Mouse (Mus musculus) brain, adult 2 months (tissue): ENCODE measurements around the gene Samhd1.
"Not testable (repeated sequence)": the region's sequence is repeated elsewhere in the genome, so short reads cannot be mapped to it uniquely, and the experiment has no call there.

ENCODE experiments used
- DNase-seq: peaks from one replicate; pipeline ENCODE4 v3.0.0; 2011; ENCODE audit warnings: low read depth, low spot score

The Samhd1 gene

DNA sequence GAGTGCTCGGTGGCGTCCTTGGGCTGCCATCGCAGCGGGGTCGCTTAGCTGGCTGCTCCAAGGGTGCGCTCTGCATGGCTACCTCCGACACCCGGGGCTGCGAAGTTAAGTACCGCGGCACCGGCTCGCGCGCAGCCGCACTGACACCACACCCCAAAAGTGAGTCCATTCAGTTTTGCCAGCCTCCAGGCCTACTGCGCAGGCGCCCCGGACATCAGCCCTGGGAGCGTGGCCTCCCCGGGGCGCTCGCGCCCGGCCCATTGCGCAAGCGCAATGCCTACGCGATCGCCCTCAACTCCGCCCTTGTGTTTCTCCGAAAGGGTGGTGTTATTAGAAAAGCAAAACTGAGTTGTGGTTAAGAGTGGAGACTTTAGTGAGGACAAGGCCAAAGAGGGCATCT lies at the start of gene Samhd1:
TSS of gene Samhd1 (minus strand) at position 252 of the 400 bp plus-strand sequence.
- peak; percentile 96 for DNase-seq

DNA sequence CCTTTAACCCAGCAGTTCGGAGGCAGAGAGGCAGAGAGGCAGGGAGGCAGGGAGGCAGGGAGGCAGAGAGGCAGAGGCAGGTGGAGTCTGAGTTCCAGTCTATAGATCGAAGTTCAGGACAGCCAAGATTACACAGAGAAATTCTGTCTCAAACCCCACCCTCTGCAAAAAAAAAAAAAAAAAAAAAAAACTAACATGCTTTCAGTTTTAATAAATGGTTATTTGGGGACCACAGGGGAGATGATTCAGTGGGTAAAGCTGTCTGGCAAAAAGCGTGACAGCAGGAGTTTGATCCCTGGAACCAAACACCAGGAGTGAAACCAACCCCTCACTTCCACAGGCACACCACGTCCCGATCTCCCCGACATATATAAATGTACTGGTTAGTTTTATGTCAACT lies 43.1 kb upstream of the Samhd1 start:
- no peak for DNase-seq

DNA sequence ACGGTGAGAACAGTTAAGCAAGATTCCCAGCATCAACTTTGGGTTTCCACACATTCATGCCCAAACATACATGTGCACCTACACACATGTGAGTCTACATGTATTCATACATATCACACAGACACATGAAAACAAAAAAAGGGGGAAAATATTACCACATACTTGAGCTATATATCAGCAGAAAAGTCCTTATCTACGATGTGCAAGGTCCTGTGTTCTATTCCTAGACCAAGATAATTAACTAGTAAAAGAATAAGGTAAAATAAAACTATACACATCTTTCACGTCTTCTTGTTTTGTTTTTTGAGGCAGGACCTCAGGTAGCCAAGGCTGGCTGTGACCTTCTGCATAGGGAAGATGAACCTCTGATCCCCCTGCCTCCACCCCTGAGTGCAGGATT lies 41.2 kb upstream of the Samhd1 start:
- no peak for DNase-seq

DNA sequence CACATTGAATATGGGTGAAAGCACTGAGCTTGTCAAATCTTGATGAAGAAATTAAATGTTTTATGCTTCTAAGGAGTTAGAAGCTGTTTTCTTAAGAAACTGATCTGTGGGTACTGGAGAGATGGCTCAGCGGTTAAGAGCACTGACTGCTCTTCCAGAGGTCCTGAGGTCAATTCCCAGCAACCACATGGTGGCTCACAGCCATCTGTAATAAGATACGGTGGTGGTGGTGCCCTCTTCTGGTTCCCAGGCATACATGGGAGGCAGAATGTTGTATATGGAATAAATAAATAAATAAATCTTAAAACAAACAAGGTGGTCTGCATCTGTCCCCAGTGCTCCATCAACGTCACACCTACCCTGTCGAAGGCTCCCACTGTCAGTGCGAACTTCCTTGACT lies 39.4 kb upstream of the Samhd1 start:
- DNase-seq = no peak

DNA sequence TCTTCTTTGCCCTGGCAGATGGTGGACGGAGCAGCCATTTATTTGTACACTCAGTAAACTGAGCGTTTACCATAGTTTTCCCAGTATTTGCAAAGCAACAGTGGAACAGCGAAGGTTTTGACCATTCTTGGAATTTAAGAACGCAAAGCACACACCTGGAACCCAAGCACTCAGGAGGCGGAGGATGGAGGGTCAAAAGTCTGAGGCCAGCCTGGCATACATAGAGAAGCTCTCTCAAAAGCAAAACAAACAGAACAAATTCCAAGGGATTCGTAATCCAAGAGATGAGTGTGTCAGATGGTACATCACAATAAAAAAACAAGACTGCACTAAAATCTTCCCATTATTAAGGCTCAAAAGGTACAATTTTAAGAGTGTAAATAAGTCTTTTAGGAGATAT lies 38.5 kb upstream of the Samhd1 start:
- DNase-seq = no peak

DNA sequence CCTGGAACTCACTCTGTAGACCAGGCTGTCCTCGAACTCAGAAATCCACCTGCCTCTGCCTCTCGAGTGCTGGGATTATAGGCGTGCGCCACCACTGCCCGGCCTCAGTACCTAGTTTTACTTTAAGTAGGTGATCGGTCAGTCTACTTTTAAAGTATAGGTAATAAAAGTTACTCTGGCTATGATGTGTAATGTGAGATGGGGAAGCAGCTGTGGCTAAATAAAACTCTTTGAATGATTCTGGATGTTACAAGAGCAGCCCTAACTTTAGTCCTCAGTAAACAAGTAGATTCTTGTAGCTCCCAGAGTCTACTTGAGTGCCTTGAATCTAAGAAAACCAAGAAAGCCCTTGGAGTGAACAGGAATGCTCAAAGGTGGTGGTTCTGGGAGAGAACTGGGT lies 37.9 kb upstream of the Samhd1 start:
- DNase-seq = no peak

DNA sequence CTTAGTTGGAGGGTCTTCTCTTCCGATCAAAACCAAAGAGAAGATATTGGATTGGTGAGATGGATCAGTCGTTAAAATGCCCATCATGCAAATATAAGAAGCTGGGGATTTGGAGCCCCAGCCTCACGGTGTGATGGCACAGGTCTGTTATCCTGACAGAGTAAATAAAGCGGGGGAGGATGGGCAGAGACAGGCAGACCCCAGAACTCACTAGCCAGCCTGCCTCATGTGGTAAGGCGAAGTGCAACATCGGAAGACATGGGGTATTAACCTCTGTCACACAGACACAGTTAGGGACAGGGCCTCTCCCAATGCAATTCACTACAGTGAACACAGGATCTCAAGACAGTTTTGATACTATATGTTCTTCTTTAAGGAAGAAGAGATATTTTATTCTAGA lies 35.6 kb upstream of the Samhd1 start:
- DNase-seq = no peak

DNA sequence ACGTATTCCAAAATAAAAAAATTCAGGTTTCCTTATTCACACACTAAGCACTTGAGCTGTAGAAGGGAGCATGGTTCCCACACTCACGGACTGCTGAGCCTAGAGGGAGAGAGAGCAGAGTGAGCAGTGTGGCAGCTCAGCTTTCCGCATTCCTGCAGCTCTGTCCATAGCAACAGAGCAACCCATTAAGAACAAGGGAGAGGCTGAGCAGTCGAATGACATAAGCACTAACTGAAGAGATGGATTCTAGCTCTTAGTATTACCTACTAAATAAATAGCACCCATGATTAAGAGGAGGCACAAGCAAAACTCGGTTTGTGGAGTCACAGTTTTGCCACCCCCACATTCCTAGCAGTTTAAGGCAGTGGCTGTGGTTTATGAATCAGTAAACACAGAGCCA lies 35.1 kb upstream of the Samhd1 start:
- peak; percentile 60 for DNase-seq

DNA sequence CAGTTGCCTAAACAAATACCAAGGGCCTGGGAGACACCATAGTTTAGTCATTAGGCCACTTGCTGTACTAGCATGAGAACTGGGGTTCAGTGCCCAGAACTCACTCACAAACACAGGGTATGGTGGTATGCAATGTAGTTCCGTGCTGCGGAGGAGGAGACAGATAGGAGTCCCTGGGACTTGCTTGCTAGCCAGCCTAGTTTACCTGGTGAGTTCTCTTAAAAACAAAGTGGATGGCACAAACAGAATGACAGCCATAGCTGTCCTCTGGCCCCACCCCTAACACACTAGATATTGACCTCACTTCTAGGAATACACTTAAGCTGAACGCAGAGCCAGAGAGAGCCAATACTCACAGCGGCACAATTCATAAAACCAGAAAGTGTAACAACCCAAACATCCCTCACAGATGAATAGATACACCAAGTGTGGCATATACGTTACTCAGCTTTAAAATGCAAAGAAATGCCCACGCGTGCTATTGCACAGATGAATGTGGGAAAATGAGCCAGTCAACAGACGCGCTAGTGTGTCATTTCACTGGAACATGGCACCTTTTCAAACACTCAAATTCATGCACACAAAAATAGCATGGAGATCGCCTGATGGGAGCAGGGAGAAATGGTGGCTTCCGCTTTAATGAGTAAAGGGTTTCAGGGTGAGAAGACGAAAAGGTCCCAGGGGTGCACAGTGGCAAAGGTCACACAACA lies 31.5 kb upstream of the Samhd1 start:
- DNase-seq = peak; percentile 73

DNA sequence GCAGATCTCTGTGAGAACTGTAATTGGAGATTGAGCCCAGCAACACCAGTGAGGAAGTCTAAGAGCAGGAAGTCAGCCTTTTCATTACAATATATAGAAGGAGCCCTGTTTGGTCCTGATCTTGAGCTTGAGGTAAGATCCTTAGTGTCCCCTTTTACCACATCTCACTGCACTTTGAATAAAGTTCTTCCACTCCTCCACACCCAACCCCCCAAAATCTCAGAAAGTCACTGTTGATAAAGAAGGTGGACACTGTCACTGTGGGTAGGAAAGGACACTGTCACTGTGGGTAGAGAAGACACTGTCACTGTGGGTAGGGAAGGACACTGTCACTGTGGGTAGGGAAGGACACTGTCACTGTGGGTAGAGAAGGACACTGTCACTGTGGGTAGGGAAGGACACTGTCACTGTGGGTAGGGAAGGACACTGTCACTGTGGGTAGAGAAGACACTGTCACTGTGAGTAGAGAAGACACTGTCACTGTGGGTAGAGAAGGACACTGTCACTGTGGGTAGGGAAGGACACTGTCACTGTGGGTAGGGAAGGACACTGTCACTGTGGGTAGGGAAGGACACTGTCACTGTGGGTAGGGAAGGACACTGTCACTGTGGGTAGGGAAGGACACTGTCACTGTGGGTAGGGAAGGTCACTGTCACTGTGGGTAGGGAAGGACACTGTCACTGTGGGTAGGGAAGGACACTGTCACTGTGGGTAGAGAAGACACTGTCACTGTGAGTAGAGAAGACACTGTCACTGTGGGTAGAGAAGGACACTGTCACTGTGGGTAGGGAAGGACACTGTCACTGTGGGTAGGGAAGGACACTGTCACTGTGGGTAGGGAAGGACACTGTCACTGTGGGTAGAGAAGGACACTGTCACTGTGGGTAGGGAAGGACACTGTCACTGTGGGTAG lies 30.5 kb upstream of the Samhd1 start:
- DNase-seq = not testable (repeated sequence)

DNA sequence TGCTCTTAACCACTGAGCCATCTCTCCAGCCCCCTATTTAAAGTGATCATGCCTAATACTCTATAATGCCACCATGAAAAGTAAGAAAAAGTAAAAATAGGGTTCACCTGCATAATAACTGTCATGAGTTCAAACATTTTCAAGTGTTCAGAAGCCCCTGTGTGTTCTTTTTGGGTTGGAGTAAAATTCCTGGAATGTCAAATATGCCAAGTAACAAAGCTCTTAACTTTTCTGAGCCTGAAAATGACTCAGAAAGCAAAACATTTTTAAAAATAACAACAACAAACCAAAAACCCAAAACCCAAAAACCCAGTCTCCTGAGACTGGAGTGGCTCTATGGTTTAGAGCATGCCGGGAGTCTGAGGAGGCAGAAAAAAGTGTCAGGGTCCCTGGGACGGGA lies 29.0 kb upstream of the Samhd1 start:
- DNase-seq = no peak

DNA sequence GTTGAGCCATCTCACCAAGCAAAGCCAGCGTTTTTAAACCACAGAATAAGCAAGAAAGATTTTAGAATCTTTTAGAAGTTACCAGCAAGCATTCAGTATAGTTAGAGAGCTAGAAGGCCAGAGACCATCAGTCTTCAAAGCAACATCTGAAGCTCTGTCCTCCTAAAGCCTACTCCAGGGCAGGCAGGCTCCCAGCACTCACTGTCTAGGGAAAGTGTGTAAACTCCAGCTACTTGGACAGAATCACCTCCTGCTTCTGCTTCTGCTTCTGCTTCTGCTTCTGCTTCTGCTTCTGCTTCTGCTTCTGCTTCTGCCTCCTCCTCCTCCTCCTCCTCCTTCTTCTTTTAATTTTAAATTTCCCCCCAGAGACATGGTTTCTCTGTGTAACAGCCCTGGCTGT lies 21.0 kb upstream of the Samhd1 start:
- no peak for DNase-seq

DNA sequence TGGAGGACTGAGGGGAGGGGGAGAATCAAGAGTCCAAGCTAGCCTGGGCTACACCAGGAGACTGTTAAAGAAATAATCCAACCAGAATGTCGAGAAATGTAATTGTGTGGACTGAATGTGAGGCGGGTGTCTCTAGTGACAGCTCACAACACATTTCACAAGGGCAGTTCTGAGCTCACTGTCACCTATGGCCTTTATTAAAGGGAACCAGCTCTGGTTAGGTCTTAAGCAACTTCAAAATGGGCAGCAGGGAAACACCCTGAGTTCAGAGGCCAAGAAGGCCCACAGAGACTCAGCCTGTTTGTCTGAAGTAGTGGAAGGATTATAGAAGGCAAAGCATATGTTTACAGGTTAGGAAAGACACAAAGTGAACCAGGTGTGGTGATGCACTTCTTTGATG lies 18.2 kb upstream of the Samhd1 start:
- DNase-seq = no peak

DNA sequence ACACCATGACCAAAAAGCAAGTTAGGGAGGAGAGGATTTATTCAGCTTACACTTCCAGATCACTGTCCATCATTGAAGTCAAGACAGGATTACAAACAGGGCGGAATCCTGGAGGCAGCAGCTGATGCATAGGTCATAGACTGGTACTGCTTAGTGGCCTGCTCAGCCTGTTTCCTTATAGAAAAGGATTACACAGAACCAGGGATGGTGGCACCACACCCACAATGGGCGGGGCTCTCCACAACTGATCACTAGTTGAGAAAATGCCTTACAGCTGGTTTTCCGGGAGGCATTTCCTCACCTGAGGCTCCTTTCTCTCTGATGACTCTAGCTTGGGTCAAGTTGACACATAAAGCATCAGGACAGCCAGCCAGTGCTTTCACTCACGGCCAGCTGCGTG lies 13.4 kb upstream of the Samhd1 start:
- no peak for DNase-seq

DNA sequence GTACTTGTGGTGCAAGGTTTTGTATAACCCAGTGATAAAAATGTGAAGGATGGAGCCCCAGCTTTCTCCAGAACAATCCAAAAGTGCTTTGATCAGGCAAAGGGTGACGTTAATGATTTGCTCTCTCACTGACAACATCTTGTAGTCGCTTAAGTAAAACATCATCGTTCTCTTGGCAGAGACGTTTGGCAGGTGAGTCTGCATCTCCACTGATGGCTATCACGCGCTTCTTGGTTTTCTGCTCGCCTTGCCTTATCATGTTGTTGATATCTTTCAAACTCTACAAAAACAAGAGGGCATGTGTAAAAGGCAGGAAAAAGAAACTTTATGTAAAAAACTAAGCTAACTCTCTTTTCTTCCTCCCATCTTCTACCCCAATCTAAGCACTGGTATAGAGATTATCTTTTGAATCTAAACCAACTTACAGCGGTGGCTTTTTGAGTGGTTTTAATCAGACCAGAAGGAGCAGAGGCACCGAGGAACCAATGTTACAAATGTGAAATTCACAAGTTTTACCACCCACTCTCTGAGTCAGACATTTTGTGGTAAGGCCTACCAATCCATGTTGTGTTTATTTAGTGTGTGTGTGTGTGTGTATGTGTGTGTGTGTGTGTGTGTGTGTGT lies 12.4 kb upstream of the Samhd1 start:
- peak; percentile 30 for DNase-seq

DNA sequence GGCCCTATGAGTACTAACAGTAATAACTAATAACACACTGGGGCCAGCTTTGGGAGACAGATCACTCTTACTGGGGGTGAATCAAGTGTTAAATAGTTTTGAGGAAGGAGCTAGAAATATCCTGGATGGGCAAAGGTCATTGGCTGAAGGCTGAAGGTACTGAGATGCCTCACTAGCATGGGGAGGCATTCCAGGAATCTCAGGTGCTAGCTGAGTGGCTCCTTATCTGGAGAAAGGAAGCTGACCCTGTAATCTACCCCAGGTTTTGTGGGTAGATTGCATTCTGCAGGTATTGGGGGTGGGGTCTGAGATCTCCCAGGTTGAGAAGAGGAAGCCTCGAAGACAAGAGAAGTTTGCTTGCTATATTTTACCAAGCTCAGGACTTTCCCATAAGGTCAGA lies 10.1 kb upstream of the Samhd1 start:
- DNase-seq = no peak

DNA sequence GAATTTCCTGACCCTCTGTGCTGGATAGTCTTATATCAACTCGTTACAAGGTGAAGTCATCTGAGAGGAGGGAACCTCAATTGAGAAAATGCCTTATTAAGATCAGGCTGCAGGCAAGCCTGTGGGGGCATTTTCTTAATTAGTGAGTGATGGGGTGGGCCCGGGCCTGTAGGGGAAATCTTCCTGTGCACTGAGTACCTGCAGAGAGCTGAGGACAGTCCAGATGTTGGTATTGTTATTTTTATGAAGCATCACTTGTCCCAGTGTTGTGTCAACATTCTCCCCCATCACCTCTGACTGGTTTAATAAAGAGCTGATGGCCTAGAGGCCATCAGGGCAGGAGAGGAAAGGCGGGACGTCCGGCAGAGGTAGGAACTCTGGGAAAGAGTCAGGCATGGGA lies 9.1 kb upstream of the Samhd1 start:
- DNase-seq = no peak

DNA sequence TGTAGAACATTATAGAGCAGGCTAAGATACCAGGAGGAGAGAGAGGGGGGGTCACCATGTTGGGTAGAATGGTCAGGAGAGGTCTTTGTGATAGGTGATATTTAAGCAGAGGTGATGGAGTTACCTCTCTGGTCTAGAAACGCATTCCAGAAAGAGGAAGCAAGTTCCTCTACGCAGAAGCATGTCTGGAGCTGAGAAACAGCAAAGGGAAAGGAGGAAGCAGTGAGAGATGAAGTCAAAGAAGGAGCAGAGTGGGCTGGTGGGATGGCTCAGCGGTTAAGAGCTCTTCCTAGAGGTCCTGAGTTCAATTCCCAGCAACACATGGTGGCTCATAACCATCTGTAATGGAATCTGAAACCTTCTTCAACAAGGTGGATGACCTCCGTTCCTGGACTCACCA lies 6.9 kb upstream of the Samhd1 start:
- DNase-seq = no peak

DNA sequence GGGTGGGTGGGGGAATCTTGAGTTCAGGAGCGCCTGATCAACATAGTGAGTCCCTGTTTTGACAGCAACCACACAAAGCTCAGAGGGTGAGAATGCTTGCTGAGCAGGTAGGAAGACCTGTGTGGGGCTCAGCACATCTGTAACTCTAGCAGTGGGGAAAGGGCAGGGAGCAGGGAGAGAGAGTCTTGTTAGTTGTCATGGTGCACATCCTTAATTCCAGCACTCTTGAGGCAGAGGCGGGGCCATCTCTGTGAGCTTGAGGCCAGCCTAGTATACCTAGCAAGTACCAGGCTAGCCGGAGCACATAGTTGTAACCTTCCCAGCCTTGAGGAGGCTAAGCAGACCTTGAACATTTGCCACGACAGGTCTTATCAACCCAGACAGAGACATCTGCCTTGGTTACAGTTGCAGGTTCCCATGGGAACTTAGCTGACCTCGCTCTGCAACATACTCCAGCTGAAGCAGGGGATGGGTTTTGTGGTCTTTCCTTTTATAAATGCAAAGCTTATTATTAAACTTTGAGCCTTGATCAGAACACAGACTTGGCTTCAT lies 4.3 kb upstream of the Samhd1 start:
- DNase-seq = no peak

DNA sequence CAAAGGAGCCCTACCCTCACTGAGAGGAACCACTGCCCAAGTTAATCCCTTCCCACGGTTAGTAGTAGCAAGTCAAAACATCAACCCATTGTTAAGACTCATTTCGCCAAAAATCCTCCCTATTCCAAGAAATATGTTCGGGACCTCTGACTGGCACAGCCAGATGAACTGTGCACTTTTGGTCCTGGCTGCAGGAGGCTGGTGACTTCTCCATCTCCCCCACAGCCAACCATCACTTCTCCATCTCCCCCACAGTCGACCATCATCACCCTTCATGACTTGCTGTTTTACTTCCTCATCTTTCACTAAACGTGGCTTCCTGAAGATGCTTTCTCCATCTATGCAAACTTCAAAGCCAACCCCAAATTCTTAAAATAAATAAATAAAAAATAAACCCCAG lies 3.7 kb upstream of the Samhd1 start:
- DNase-seq = no peak

DNA sequence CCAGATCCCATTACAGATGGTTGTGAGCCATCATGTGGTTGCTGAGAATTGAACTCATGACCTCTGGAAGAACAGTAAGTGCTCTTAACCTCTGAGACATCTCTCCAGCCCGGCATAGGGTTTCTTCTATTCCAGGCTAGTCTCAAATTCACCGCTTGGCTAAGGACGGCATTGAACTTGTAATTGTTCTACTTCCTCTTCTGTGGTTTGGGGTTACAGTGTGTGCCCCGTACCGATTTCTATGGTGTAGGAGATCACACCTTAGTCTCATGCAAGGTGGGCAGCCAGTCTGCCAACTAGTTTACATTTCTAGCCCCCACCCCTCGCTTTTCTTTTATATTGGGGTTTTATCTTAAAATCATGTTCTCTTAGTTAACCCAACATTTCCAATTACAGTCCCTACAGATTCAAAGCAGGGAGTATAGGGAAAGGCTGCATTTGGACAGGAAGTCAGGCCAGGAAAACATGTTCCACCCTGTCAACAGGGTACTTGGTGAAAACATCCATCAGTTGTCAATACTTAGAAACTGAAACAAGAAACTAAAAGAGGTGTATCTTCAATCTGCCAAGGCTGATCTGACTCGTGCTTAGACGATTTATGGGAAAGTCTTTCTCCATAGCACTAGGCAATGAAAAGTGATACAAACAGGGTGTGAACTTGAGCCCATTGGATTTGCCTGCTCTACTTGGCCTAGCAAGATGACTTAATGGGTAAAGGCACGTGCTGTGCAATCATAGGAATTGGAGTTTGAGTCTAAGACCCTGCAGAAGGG lies 3.1 kb upstream of the Samhd1 start:
- DNase-seq = no peak

DNA sequence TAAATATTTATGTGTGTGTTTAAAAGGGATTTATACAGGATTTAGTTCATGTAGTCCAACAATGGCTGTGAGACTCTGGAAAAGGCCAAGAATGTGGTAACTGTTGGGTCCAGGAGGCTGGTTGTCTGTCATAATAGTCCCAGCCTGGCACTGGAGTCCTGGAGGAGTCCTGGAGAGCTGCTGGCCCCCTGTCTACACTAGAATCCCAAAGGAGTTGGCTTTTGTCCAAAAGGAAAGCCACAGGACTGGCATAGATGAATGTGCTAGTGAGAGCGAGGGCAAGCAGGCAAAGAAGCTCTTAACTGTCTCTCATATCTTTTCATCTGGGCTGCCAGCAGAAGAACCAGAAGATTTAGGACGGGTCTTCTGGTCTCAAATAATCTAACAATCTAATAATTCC lies 1.6 kb upstream of the Samhd1 start:
- DNase-seq = no peak
